Mouse (Mus musculus): Measurements from ENCODE around the gene Olfr311. TPM values are rescaled to one million over a fixed set of nuclear protein-coding genes. Genes with fewer than 3 reads are reported as not detected.

Olfr311 gene
- total and polyA plus RNA-seq, 3 experiments, result not detected

DNA sequence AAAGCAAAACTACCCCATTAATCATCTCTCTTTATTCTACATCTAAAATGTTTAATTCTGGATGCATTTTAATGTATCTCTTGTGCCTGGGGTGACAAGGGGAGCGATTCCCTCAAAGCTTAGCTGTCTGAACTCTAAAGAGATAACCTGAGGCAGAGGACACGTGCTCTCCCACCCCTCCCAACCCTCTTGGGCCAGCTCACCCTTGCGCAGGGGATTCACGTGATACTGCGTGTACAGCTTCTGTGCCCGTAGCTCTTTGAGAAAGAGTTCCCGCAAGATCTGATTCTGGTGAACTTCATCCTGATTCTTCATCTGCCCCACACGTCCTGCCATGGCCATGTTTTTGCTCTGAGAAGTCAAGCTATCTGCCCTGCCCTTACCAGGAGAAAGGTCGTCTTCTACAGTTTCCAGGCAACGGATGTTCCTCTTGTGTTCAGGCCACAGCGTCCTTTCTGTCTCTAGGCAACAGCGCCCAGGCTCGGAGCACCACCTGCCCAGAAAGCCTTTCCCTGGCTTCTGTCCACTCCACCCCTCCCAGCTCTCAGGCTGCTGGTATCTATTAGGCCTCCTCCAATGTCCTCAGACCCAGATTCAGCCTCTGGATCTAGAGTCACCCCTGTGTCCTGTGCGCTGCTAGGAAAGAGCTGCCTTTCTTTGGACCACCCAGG lies 37.4 kb upstream of the Olfr311 start, which contains the start of gene Fam183b:
Fam183b (minus strand) TSS at position 403 of the 671 bp plus-strand sequence.
- Histone ChIP-seq H3K36me3 (ENCODE audit: control insufficient read depth in 1 of 2, insufficient read depth in 2 of 2, low read length in 2 of 2) (no peaks in the 10 kb centered on the region), H3K27ac (ENCODE audit: control insufficient read depth, low read depth, low read length) (no peak within 1 kb of the TSS), H3K79me2 (ENCODE audit: control insufficient read depth, insufficient read depth, low read length, poor library complexity) (no peaks in the 10 kb centered on the region), H3K4me1 (ENCODE audit: control insufficient read depth in 1 of 2, insufficient read depth in 2 of 2, low read length in 2 of 2) (no peaks in the 10 kb centered on the region), H3K9me3 (replicated peaks; ENCODE audit: insufficient read depth, low read length) (no peaks in the 10 kb centered on the region), H3K9ac (ENCODE audit: control insufficient read depth, low read depth, low read length, poor library complexity, severe bottlenecking) (no peak within 1 kb of the TSS), H3K4me3 (ENCODE audit: control insufficient read depth in 1 of 2, insufficient read depth in 1 of 2, low read depth in 2 of 2, low read length in 2 of 2) (no peak within 1 kb of the TSS), H3K27me3 (ENCODE audit: control insufficient read depth in 1 of 2, insufficient read depth in 2 of 2, low read length in 2 of 2) (peaks cover 4 to 6% of the 10 kb centered on the region in 2 experiments)
- no peak for TF ChIP-seq SMC3 (IDR thresholded peaks at IDR 0.05; ENCODE audit: low read depth, low read length)
- TF ChIP-seq HCFC1 (IDR thresholded peaks at IDR 0.05; ENCODE audit: low read depth, low read length), result no peak
- TF ChIP-seq GATA1 (IDR thresholded peaks at IDR 0.05; ENCODE audit: low read depth, low read length), result no peak
- no peak for TF ChIP-seq TCF12 (IDR thresholded peaks at IDR 0.05; ENCODE audit: low read depth, low read length)
- TF ChIP-seq MYC (IDR thresholded peaks at IDR 0.05; ENCODE audit: low read depth, low read length), result no peak
- no peak for TF ChIP-seq KAT2A (conservative IDR thresholded peaks at IDR 0.05; ENCODE audit: low read depth, low read length)
- TF ChIP-seq GABPA (IDR thresholded peaks at IDR 0.05; ENCODE audit: low read depth, low read length), result no peak
- no peak for TF ChIP-seq MAX (IDR thresholded peaks at IDR 0.05; ENCODE audit: low read length)
- TF ChIP-seq MYB (IDR thresholded peaks at IDR 0.05; ENCODE audit: low read depth, low read length), result no peak
- no peak for TF ChIP-seq UBTF (IDR thresholded peaks at IDR 0.05; ENCODE audit: borderline replicate concordance, insufficient read depth, low read depth, low read length)
- no peak for TF ChIP-seq CHD1 (IDR thresholded peaks at IDR 0.05; ENCODE audit: low read depth, low read length)
- no peak for TF ChIP-seq MXI1 (IDR thresholded peaks at IDR 0.05; ENCODE audit: low read depth, low read length)
- TF ChIP-seq ZKSCAN1 (IDR thresholded peaks at IDR 0.05; ENCODE audit: low read depth, low read length), result no peak
- no peak for TF ChIP-seq MAFK (IDR thresholded peaks at IDR 0.05; ENCODE audit: borderline replicate concordance, low read depth, low read length)
- TF ChIP-seq POLR2AphosphoS5 (IDR thresholded peaks at IDR 0.05; ENCODE audit: borderline replicate concordance, low read depth, low read length), result no peak
- no peak for TF ChIP-seq RCOR1 (IDR thresholded peaks at IDR 0.05; ENCODE audit: low read depth, low read length)
- no peak for TF ChIP-seq SIN3A (IDR thresholded peaks at IDR 0.05; ENCODE audit: low read length)
- DNase-seq (ENCODE audit: low read depth, low spot score), result no peak

DNA sequence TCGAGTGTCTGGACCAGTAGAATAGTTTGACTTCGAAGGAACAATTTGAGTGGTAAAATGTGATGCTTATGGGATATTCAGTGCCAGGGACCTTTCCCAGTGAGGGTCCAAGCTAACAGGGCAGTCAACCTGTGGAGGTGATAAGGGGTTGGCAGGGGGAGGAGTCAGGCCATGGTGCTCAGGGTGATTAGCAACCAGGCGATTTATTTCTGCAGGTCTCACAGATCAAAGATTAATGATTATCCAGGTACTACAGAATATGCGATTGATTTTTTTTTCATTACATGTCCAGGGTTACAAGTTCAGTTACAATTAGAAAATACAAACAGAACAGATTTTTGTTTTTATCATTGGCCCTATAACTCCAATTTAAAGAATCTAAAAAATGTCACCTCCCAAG lies 35.2 kb upstream of the Olfr311 start:
- Histone ChIP-seq H3K36me3 (ENCODE audit: control insufficient read depth in 1 of 2, insufficient read depth in 2 of 2, low read length in 2 of 2) (no peaks in the 10 kb centered on the region), H3K9me3 (replicated peaks; ENCODE audit: insufficient read depth, low read length) (no peaks in the 10 kb centered on the region), H3K27ac (ENCODE audit: control insufficient read depth, low read depth, low read length) (no peak overlapping the region), H3K4me3 (ENCODE audit: control insufficient read depth in 1 of 2, insufficient read depth in 1 of 2, low read depth in 2 of 2, low read length in 2 of 2) (no peak overlapping the region), H3K4me1 (ENCODE audit: control insufficient read depth in 1 of 2, insufficient read depth in 2 of 2, low read length in 2 of 2) (no peaks in the 10 kb centered on the region), H3K27me3 (ENCODE audit: control insufficient read depth in 1 of 2, insufficient read depth in 2 of 2, low read length in 2 of 2) (peaks cover 1 to 9% of the 10 kb centered on the region in 2 experiments; a peak in 3 of 4 replicates), H3K9ac (ENCODE audit: control insufficient read depth, low read depth, low read length, poor library complexity, severe bottlenecking) (no peak overlapping the region), H3K79me2 (ENCODE audit: control insufficient read depth, insufficient read depth, low read length, poor library complexity) (no peaks in the 10 kb centered on the region)
- DNase-seq (ENCODE audit: low read depth, low spot score), result no peak
- TF ChIP-seq TCF12 (IDR thresholded peaks at IDR 0.05; ENCODE audit: low read depth, low read length), result no peak
- no peak for TF ChIP-seq NELFE (IDR thresholded peaks at IDR 0.05; ENCODE audit: low read depth, low read length)
- no peak for TF ChIP-seq MAZ (IDR thresholded peaks at IDR 0.05; ENCODE audit: low read depth, low read length)
- no peak for TF ChIP-seq MYB (IDR thresholded peaks at IDR 0.05; ENCODE audit: low read depth, low read length)
- no peak for TF ChIP-seq ELF1 (IDR thresholded peaks at IDR 0.05; ENCODE audit: low read depth, low read length)
- TF ChIP-seq MYC (IDR thresholded peaks at IDR 0.05; ENCODE audit: low read depth, low read length), result no peak
- no peak for TF ChIP-seq RCOR1 (IDR thresholded peaks at IDR 0.05; ENCODE audit: low read depth, low read length)

Data from MEL (cell line).